26 mouse cellular contexts compared by ENCODE assay signal in genomic region chr2:155645746-155646145, GRCm38 (mm10).
"Had no signal": no experiment of that assay in that cellular context is flagged by ENCODE, and none has a peak within 500 bp of the region (broad histone marks: within the 10 kb centered on the region; RNA-seq: fewer than 3 reads in every experiment).

No protein-coding gene starts in this region.

- H3K4me3 ChIP-seq: gastrocnemius, adult 2 months; heart, embryonic 10.5 days; heart, embryonic 12.5 days; hindbrain, embryonic 10.5 days; hindbrain, embryonic 12.5 days; intestine, embryonic 15.5 days; limb, embryonic 10.5 days; limb, embryonic 12.5 days had no signal

- H3K27me3 ChIP-seq: heart, embryonic 12.5 days; hindbrain, embryonic 12.5 days; intestine, embryonic 15.5 days; limb, embryonic 12.5 days had no signal

- ATAC-seq: hindbrain, embryonic 16.5 days; inflammation-experienced regulatory T-cells, adult 6 months; intestine, embryonic 15.5 days; intestine, postnatal 0 days had no signal

- H3K9ac ChIP-seq: heart, embryonic 12.5 days; hindbrain, embryonic 12.5 days; hindbrain, embryonic 14.5 days; intestine, embryonic 15.5 days; limb, embryonic 12.5 days; liver, embryonic 14.5 days had no signal

- DNase-seq: gastrocnemius, adult 2 months; gastrocnemius, postnatal 10 days; gastrocnemius, postnatal 25 days; heart, adult 18-20 months; heart, postnatal 10 days; heart, postnatal 4 days; kidney, adult 18-20 months; kidney, adult 8-10 months; kidney, postnatal 10 days; kidney, postnatal 25 days; kidney, postnatal 4 days; layer of hippocampus, adult 9-11 months; liver had no signal

- H3K4me2 ChIP-seq: heart, embryonic 12.5 days; hindbrain, embryonic 12.5 days; hindbrain, embryonic 14.5 days; intestine, embryonic 15.5 days; limb, embryonic 12.5 days; liver, embryonic 11.5 days had no signal

- H3K27ac ChIP-seq: gastrocnemius, adult 2 months; heart, embryonic 10.5 days; hindbrain, embryonic 10.5 days; hindbrain, embryonic 12.5 days; hindbrain, embryonic 14.5 days; intestine, embryonic 15.5 days; limb, embryonic 10.5 days; limb, embryonic 12.5 days; liver, embryonic 14.5 days had no signal

- H3K9me3 ChIP-seq: heart, embryonic 10.5 days; heart, embryonic 12.5 days; hindbrain, embryonic 10.5 days; hindbrain, embryonic 12.5 days; intestine, embryonic 15.5 days; limb, embryonic 10.5 days; limb, embryonic 12.5 days had no signal

- H3K4me1 ChIP-seq: heart, embryonic 10.5 days; heart, embryonic 12.5 days; hindbrain, embryonic 12.5 days; limb, embryonic 10.5 days; limb, embryonic 12.5 days had no signal
